Mouse (Mus musculus): ENCODE results near the gene Gm10570. TPM values are rescaled to one million over a fixed set of nuclear protein-coding genes. Genes with fewer than 3 reads are reported as not detected.

Gm10570 gene
- polyA plus RNA-seq, 1 experiment from 2014 or later, result not detected

- H3K9me3 ChIP-seq, result no peaks in the 10 kb centered on the region
- 98% methylated on average over 7 of the region's 7 CpGs for WGBS
- no peak overlapping the region for H3K9ac ChIP-seq
- H3K27ac ChIP-seq, result no peak overlapping the region
- H3K4me1 ChIP-seq, result no peaks in the 10 kb centered on the region
- ATAC-seq (ENCODE audit: low FRiP score, low read depth), result no peak
- peaks cover 73% of the 10 kb centered on the region for H3K36me3 ChIP-seq
- H3K4me3 ChIP-seq, result no peak overlapping the region
- H3K27me3 ChIP-seq (replicated peaks), result no peaks in the 10 kb centered on the region
- no peak overlapping the region for H3K4me2 ChIP-seq (replicated peaks)
Observed at GRCm38 (mm10) chr4:130321640-130322039, 13.2 kb upstream of the Gm10570 start.

GRCm38 (mm10) chr4:130319564-130319963, 11.1 kb upstream of the Gm10570 start:
- no peaks in the 10 kb centered on the region for H3K4me1 ChIP-seq
- ATAC-seq (ENCODE audit: low FRiP score, low read depth), result no peak
- no peak overlapping the region for H3K27ac ChIP-seq
- H3K9me3 ChIP-seq, result no peaks in the 10 kb centered on the region
- no peak overlapping the region for H3K4me2 ChIP-seq (replicated peaks)
- H3K27me3 ChIP-seq (replicated peaks), result no peaks in the 10 kb centered on the region
- H3K9ac ChIP-seq, result no peak overlapping the region
- peaks cover 70% of the 10 kb centered on the region for H3K36me3 ChIP-seq
- H3K4me3 ChIP-seq, result no peak overlapping the region
- 85% methylated on average over 7 of the region's 7 CpGs for WGBS

GRCm38 (mm10) chr4:130318122-130318521, 9.6 kb upstream of the Gm10570 start:
- 63% methylated on average over 3 of the region's 3 CpGs for WGBS
- H3K27ac ChIP-seq, result no peak overlapping the region
- no peaks in the 10 kb centered on the region for H3K27me3 ChIP-seq (replicated peaks)
- no peak overlapping the region for H3K4me3 ChIP-seq
- peaks cover 68% of the 10 kb centered on the region for H3K36me3 ChIP-seq
- no peak overlapping the region for H3K4me2 ChIP-seq (replicated peaks)
- H3K4me1 ChIP-seq, result no peaks in the 10 kb centered on the region
- H3K9me3 ChIP-seq, result no peaks in the 10 kb centered on the region
- H3K9ac ChIP-seq, result no peak overlapping the region
- ATAC-seq (ENCODE audit: low FRiP score, low read depth), result no peak

GRCm38 (mm10) chr4:130316691-130317090, 8.2 kb upstream of the Gm10570 start:
- no peak overlapping the region for H3K4me2 ChIP-seq (replicated peaks)
- no peak overlapping the region for H3K4me3 ChIP-seq
- 87% methylated on average over 10 of the region's 10 CpGs for WGBS
- H3K4me1 ChIP-seq, result no peaks in the 10 kb centered on the region
- no peaks in the 10 kb centered on the region for H3K9me3 ChIP-seq
- no peak overlapping the region for H3K9ac ChIP-seq
- no peaks in the 10 kb centered on the region for H3K27me3 ChIP-seq (replicated peaks)
- H3K27ac ChIP-seq, result no peak overlapping the region
- ATAC-seq (ENCODE audit: low FRiP score, low read depth), result no peak
- H3K36me3 ChIP-seq, result peaks cover 58% of the 10 kb centered on the region

- H3K4me1 ChIP-seq, result no peaks in the 10 kb centered on the region
- no peak overlapping the region for H3K27ac ChIP-seq
- peaks cover 55% of the 10 kb centered on the region for H3K36me3 ChIP-seq
- H3K4me3 ChIP-seq, result no peak overlapping the region
- no peak for ATAC-seq (ENCODE audit: low FRiP score, low read depth)
- WGBS, result 81% methylated on average over 13 of the region's 13 CpGs
- H3K4me2 ChIP-seq (replicated peaks), result no peak overlapping the region
- no peak overlapping the region for H3K9ac ChIP-seq
- H3K9me3 ChIP-seq, result no peaks in the 10 kb centered on the region
- H3K27me3 ChIP-seq (replicated peaks), result no peaks in the 10 kb centered on the region
Observed at GRCm38 (mm10) chr4:130315771-130316527, 7.5 kb upstream of the Gm10570 start.

- Histone ChIP-seq H3K27ac (no peak overlapping the region), H3K4me3 (no peak overlapping the region), H3K4me2 (replicated peaks) (no peak overlapping the region), H3K27me3 (replicated peaks) (peaks cover 22% of the 10 kb centered on the region), H3K9ac (no peak overlapping the region), H3K4me1 (peaks cover 6% of the 10 kb centered on the region), H3K9me3 (no peaks in the 10 kb centered on the region), H3K36me3 (peaks cover 44% of the 10 kb centered on the region)
- ATAC-seq (ENCODE audit: low FRiP score, low read depth), result no peak
- 92% methylated on average over 4 of the region's 4 CpGs for WGBS
Observed at GRCm38 (mm10) chr4:130313552-130313951, 5.1 kb upstream of the Gm10570 start.

GRCm38 (mm10) chr4:130312526-130312925, 4.1 kb upstream of the Gm10570 start:
- H3K27me3 ChIP-seq (replicated peaks), result peaks cover 31% of the 10 kb centered on the region
- ATAC-seq (ENCODE audit: low FRiP score, low read depth), result no peak

GRCm38 (mm10) chr4:130309254-130309653, 780 bp upstream of the Gm10570 start:
- Histone ChIP-seq H3K36me3 (peaks cover 12% of the 10 kb centered on the region), H3K9ac (peak overlapping the region; percentile 56; the same call in 1 of the 2 replicates), H3K27me3 (replicated peaks) (peaks cover 54% of the 10 kb centered on the region), H3K27ac (no peak overlapping the region), H3K4me3 (peak overlapping the region; percentile 44; the same call in 1 of the 2 replicates), H3K4me1 (peaks cover 18% of the 10 kb centered on the region), H3K4me2 (replicated peaks) (peak overlapping the region; percentile 87), H3K9me3 (no peaks in the 10 kb centered on the region)
- no peak for ATAC-seq (ENCODE audit: low FRiP score, low read depth)
- 40% methylated on average over 8 of the region's 8 CpGs for WGBS

More at GRCm38 (mm10) chr4:130312526-130312925, 4.1 kb upstream of the Gm10570 start:
- no peaks in the 10 kb centered on the region for H3K9me3 ChIP-seq
- H3K4me3 ChIP-seq, result no peak overlapping the region
- no peak overlapping the region for H3K9ac ChIP-seq
- WGBS, result 92% methylated on average over 3 of the region's 3 CpGs
- H3K27ac ChIP-seq, result no peak overlapping the region
- H3K4me1 ChIP-seq, result peaks cover 16% of the 10 kb centered on the region
- H3K36me3 ChIP-seq, result peaks cover 35% of the 10 kb centered on the region
- no peak overlapping the region for H3K4me2 ChIP-seq (replicated peaks)

GRCm38 (mm10) chr4:130307851-130308230, 633 bp downstream of the Gm10570 start:
- no peaks in the 10 kb centered on the region for H3K9me3 ChIP-seq
- WGBS, result 1% methylated on average over 23 of the region's 23 CpGs
- H3K4me3 ChIP-seq, result peak overlapping the region; percentile 44
- peaks cover 4% of the 10 kb centered on the region; the same call in 1 of the 2 replicates for H3K36me3 ChIP-seq
- peaks cover 54% of the 10 kb centered on the region for H3K27me3 ChIP-seq (replicated peaks)
- peaks cover 18% of the 10 kb centered on the region for H3K4me1 ChIP-seq
- H3K9ac ChIP-seq, result 0 out of 2 replicates have a peak overlapping the region, but pooled peaks have one; percentile 56
- ATAC-seq (ENCODE audit: low FRiP score, low read depth), result peak; percentile 42; the same call in 1 of the 2 replicates
- no peak overlapping the region for H3K27ac ChIP-seq
- H3K4me2 ChIP-seq (replicated peaks), result peak overlapping the region; percentile 87

GRCm38 (mm10) chr4:130306796-130307630, 1.5 kb downstream of the Gm10570 start:
- Histone ChIP-seq H3K4me2 (replicated peaks) (peak overlapping the region; percentile 87; the same call in 1 of the 2 replicates), H3K27ac (no peak overlapping the region), H3K4me1 (peaks cover 18% of the 10 kb centered on the region), H3K36me3 (no peaks in the 10 kb centered on the region), H3K27me3 (replicated peaks) (peaks cover 54% of the 10 kb centered on the region), H3K9me3 (no peaks in the 10 kb centered on the region), H3K4me3 (no peak overlapping the region), H3K9ac (no peak overlapping the region)
- 75% methylated on average over 10 of the region's 10 CpGs for WGBS
- no peak for ATAC-seq (ENCODE audit: low FRiP score, low read depth)

- H3K9me3 ChIP-seq, result no peaks in the 10 kb centered on the region
- no peak for ATAC-seq (ENCODE audit: low FRiP score, low read depth)
- H3K36me3 ChIP-seq, result no peaks in the 10 kb centered on the region
- H3K27me3 ChIP-seq (replicated peaks), result peaks cover 43% of the 10 kb centered on the region
- 21% methylated on average over 3 of the region's 3 CpGs for WGBS
- H3K4me1 ChIP-seq, result peaks cover 18% of the 10 kb centered on the region
- H3K4me3 ChIP-seq, result no peak overlapping the region
- no peak overlapping the region for H3K27ac ChIP-seq
- H3K4me2 ChIP-seq (replicated peaks), result no peak overlapping the region
- no peak overlapping the region for H3K9ac ChIP-seq
Observed at GRCm38 (mm10) chr4:130304746-130305145, 3.7 kb downstream of the Gm10570 start.

- Histone ChIP-seq H3K27ac (no peak overlapping the region), H3K4me2 (replicated peaks) (no peak overlapping the region), H3K36me3 (no peaks in the 10 kb centered on the region), H3K9me3 (no peaks in the 10 kb centered on the region), H3K4me3 (no peak overlapping the region), H3K9ac (no peak overlapping the region), H3K4me1 (no peaks in the 10 kb centered on the region), H3K27me3 (replicated peaks) (peaks cover 21% of the 10 kb centered on the region)
- ATAC-seq (ENCODE audit: low FRiP score, low read depth), result no peak
- WGBS, result 40% methylated on average over 12 of the region's 12 CpGs
Observed at GRCm38 (mm10) chr4:130302285-130302870, 6.1 kb downstream of the Gm10570 start.

Measured in neural tube, embryonic 12.5 days (tissue).